Mouse (Mus musculus): Measurements from ENCODE around the gene Tas2r119. TPM values are rescaled to one million over a fixed set of nuclear protein-coding genes. Genes with fewer than 3 reads are reported as not detected.

Tas2r119 gene
- polyA plus RNA-seq, 1 experiment from 2014 or later = not detected

DNA sequence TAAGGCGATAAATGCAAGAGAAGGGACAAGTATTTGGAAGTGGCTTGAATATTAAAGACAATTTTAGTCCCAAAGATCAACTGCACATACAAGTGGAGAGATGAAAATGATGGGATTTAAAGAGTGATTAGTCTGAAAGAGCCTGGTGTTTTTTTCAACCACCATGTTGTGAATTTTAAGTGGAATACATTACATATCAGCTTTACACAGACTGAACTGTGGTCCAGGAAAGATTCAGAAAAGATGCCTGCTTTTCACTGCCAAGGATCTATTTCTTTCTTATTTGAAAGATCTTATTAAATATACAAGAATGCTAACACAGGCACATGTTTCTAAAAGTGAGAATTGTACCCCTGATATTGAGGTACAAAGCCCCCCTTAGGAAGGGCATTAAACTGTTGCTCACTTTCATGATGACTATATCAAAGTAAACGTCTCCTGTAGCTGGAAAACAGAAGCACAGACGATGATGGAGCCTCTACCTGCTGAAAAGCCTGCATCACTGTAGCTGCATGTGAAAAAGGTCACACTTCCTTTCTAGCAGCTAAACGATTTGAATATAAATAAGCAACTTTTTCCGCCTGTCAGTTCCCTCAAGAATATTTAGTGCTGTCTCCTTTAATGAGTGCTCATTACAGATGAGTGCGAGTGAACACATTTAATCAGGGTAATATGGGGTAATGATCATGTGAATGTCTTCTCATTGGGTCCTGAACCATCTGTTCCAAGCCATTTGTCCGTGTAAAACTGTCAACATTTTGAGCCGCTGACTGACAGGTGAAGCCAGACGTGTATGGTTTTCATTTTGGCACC lies 4.7 kb upstream of the Tas2r119 start:
- H3K4me3 ChIP-seq (ENCODE audit: low read length) = no peak overlapping the region
- 70% methylated on average over 9 of the region's 9 CpGs for WGBS
- no peaks in the 10 kb centered on the region for H3K27me3 ChIP-seq (ENCODE audit: control insufficient read depth, insufficient read depth, low read depth, low read length)
- H3K4me1 ChIP-seq (replicated peaks; ENCODE audit: control insufficient read depth, insufficient read depth, low read length) = no peaks in the 10 kb centered on the region
- no peaks in the 10 kb centered on the region for H3K36me3 ChIP-seq (ENCODE audit: control insufficient read depth, insufficient read depth, low read length)
- no peak overlapping the region for H3K27ac ChIP-seq (ENCODE audit: low read length)
- no peak overlapping the region for H3K9ac ChIP-seq (ENCODE audit: low read length)
- no peak overlapping the region for H3K4me2 ChIP-seq (ENCODE audit: low read depth, low read length)
- H3K9me3 ChIP-seq (ENCODE audit: control insufficient read depth, low read length) = no peaks in the 10 kb centered on the region
- ATAC-seq (ENCODE audit: low read depth) = no peak

DNA sequence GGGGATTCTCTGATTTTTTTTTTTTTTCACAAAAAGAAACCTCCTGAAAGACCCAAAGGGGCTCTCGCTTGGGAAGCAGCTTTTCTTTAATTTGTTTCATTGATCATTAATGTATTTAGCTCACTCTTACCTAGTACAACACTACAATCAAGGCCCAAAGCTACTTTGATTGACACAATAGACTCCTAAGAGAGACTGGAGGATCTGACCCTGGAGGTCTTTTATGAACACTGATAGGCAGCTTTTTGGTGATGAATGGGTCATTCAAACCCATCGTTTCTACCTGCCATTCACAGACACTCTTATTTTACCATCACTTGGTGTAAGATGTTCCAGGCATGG lies 4.1 kb upstream of the Tas2r119 start:
- H3K4me3 ChIP-seq (ENCODE audit: low read length) = no peak overlapping the region
- no peak overlapping the region for H3K9ac ChIP-seq (ENCODE audit: low read length)
- no peaks in the 10 kb centered on the region for H3K27me3 ChIP-seq (ENCODE audit: control insufficient read depth, insufficient read depth, low read depth, low read length)
- H3K4me2 ChIP-seq (ENCODE audit: low read depth, low read length) = no peak overlapping the region
- H3K9me3 ChIP-seq (ENCODE audit: control insufficient read depth, low read length) = no peaks in the 10 kb centered on the region
- no peaks in the 10 kb centered on the region for H3K36me3 ChIP-seq (ENCODE audit: control insufficient read depth, insufficient read depth, low read length)
- no peak for ATAC-seq (ENCODE audit: low read depth)
- H3K27ac ChIP-seq (ENCODE audit: low read length) = no peak overlapping the region
- 78% methylated on average over 2 of the region's 2 CpGs for WGBS
- no peaks in the 10 kb centered on the region for H3K4me1 ChIP-seq (replicated peaks; ENCODE audit: control insufficient read depth, insufficient read depth, low read length)

- Histone ChIP-seq H3K4me2 (ENCODE audit: low read depth, low read length) (no peak overlapping the region), H3K36me3 (ENCODE audit: control insufficient read depth, insufficient read depth, low read length) (no peaks in the 10 kb centered on the region), H3K9me3 (ENCODE audit: control insufficient read depth, low read length) (no peaks in the 10 kb centered on the region), H3K4me3 (ENCODE audit: low read length) (no peak overlapping the region), H3K27me3 (ENCODE audit: control insufficient read depth, insufficient read depth, low read depth, low read length) (no peaks in the 10 kb centered on the region), H3K4me1 (replicated peaks; ENCODE audit: control insufficient read depth, insufficient read depth, low read length) (no peaks in the 10 kb centered on the region), H3K9ac (ENCODE audit: low read length) (no peak overlapping the region), H3K27ac (ENCODE audit: low read length) (no peak overlapping the region)
- no peak for ATAC-seq (ENCODE audit: low read depth)
- WGBS = 93% methylated on average over 1 of the region's 1 CpGs
Measured at GRCm38 (mm10) chr15:32180010-32180725, 3.1 kb downstream of the Tas2r119 start.

- no peaks in the 10 kb centered on the region for H3K9me3 ChIP-seq (ENCODE audit: control insufficient read depth, low read length)
- no peak for ATAC-seq (ENCODE audit: low read depth)
- 66% methylated on average over 1 of the region's 1 CpGs for WGBS
- no peaks in the 10 kb centered on the region for H3K27me3 ChIP-seq (ENCODE audit: control insufficient read depth, insufficient read depth, low read depth, low read length)
- no peaks in the 10 kb centered on the region for H3K4me1 ChIP-seq (replicated peaks; ENCODE audit: control insufficient read depth, insufficient read depth, low read length)
- H3K4me2 ChIP-seq (ENCODE audit: low read depth, low read length) = no peak overlapping the region
- no peaks in the 10 kb centered on the region for H3K36me3 ChIP-seq (ENCODE audit: control insufficient read depth, insufficient read depth, low read length)
- no peak overlapping the region for H3K4me3 ChIP-seq (ENCODE audit: low read length)
- H3K9ac ChIP-seq (ENCODE audit: low read length) = no peak overlapping the region
- H3K27ac ChIP-seq (ENCODE audit: low read length) = no peak overlapping the region
Measured at GRCm38 (mm10) chr15:32182026-32182425, 4.9 kb downstream of the Tas2r119 start.

DNA sequence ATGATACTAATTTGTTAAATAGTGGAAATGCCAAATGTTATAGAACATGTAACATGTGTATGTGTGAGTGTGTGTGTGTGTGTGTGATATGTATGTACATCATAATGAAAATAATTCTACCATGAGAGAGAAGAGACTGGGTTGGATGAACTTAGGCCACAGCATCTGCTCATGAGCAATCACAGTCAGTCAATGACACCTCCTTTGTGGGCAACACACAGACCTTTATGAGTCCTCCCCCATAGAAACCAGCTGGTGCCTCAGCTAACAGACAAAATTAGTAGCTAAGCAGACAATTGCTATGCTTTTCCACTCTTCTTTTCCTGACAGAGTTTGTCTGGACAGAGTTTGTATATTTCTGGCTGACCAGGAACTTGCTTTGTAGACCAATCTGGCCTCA lies 7.9 kb downstream of the Tas2r119 start:
- Histone ChIP-seq H3K36me3 (ENCODE audit: control insufficient read depth, insufficient read depth, low read length) (no peaks in the 10 kb centered on the region), H3K4me2 (ENCODE audit: low read depth, low read length) (no peak overlapping the region), H3K27ac (ENCODE audit: low read length) (no peak overlapping the region), H3K9ac (ENCODE audit: low read length) (no peak overlapping the region), H3K4me3 (ENCODE audit: low read length) (no peak overlapping the region), H3K9me3 (ENCODE audit: control insufficient read depth, low read length) (no peaks in the 10 kb centered on the region), H3K27me3 (ENCODE audit: control insufficient read depth, insufficient read depth, low read depth, low read length) (no peaks in the 10 kb centered on the region), H3K4me1 (replicated peaks; ENCODE audit: control insufficient read depth, insufficient read depth, low read length) (no peaks in the 10 kb centered on the region)
- no peak for ATAC-seq (ENCODE audit: low read depth)

DNA sequence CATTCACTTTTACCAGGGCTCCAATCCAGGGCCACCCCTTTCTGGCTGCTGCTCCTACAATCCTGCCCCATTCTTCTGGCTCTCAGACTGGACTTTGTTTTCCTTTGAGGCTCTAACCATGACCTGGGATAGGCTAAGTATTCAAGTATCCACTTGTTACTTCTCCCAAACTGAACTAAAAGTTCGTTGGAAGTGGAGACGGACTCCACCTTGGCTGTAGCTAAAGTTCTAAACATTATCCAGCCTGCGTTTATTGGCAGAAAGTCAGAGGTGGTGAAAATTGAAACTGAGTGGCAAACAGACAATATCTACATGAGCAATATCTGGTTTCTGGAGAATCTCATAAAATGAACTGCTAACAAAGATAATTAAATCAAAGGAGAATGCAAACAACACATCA lies 12.8 kb downstream of the Tas2r119 start:
- WGBS = 40% methylated on average over 3 of the region's 3 CpGs
- Histone ChIP-seq H3K36me3 (ENCODE audit: control insufficient read depth, insufficient read depth, low read length) (no peaks in the 10 kb centered on the region), H3K9me3 (ENCODE audit: control insufficient read depth, low read length) (no peaks in the 10 kb centered on the region), H3K27me3 (ENCODE audit: control insufficient read depth, insufficient read depth, low read depth, low read length) (no peaks in the 10 kb centered on the region), H3K9ac (ENCODE audit: low read length) (no peak overlapping the region), H3K4me1 (replicated peaks; ENCODE audit: control insufficient read depth, insufficient read depth, low read length) (peaks cover 6% of the 10 kb centered on the region; the same call in 1 of the 2 replicates), H3K4me2 (ENCODE audit: low read depth, low read length) (no peak overlapping the region), H3K27ac (ENCODE audit: low read length) (no peak overlapping the region), H3K4me3 (ENCODE audit: low read length) (no peak overlapping the region)
- no peak for ATAC-seq (ENCODE audit: low read depth)

DNA sequence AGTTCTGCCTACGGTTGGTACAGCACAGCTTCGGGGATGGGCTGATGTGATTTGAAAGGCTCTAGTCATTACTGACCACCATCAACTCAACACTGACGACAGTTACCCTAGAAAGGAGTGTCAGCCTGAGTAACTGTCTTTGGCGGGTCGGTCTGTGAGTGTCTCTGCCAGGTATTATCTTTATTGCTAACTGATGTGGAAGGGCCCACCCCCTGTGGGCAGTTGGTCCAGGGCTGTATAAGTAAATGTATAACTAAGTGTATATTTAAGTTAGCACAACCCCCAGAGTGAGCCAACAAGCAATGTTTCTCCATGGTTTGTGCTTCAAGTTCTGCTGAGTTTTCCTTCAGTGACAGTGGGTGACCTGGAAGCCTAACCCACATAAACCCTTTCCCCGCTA lies 13.3 kb downstream of the Tas2r119 start:
- H3K36me3 ChIP-seq (ENCODE audit: control insufficient read depth, insufficient read depth, low read length) = no peaks in the 10 kb centered on the region
- no peak overlapping the region for H3K4me3 ChIP-seq (ENCODE audit: low read length)
- H3K9me3 ChIP-seq (ENCODE audit: control insufficient read depth, low read length) = no peaks in the 10 kb centered on the region
- no peak for ATAC-seq (ENCODE audit: low read depth)
- H3K27me3 ChIP-seq (ENCODE audit: control insufficient read depth, insufficient read depth, low read depth, low read length) = no peaks in the 10 kb centered on the region
- no peak overlapping the region for H3K27ac ChIP-seq (ENCODE audit: low read length)
- H3K4me2 ChIP-seq (ENCODE audit: low read depth, low read length) = no peak overlapping the region
- H3K9ac ChIP-seq (ENCODE audit: low read length) = no peak overlapping the region
- 74% methylated on average over 6 of the region's 6 CpGs for WGBS
- peaks cover 6% of the 10 kb centered on the region; the same call in 1 of the 2 replicates for H3K4me1 ChIP-seq (replicated peaks; ENCODE audit: control insufficient read depth, insufficient read depth, low read length)

GRCm38 (mm10) chr15:32192948-32193347 lies 15.9 kb downstream of the Tas2r119 start:
- H3K27ac ChIP-seq (ENCODE audit: low read length) = peak overlapping the region; percentile 46; the same call in 1 of the 2 replicates
- H3K9ac ChIP-seq (ENCODE audit: low read length) = no peak overlapping the region
- H3K9me3 ChIP-seq (ENCODE audit: control insufficient read depth, low read length) = no peaks in the 10 kb centered on the region
- peak; percentile 75 for ATAC-seq (ENCODE audit: low read depth)
- H3K4me2 ChIP-seq (ENCODE audit: low read depth, low read length) = no peak overlapping the region
- H3K4me1 ChIP-seq (replicated peaks; ENCODE audit: control insufficient read depth, insufficient read depth, low read length) = peaks cover 6% of the 10 kb centered on the region; the same call in 1 of the 2 replicates
- no peaks in the 10 kb centered on the region for H3K36me3 ChIP-seq (ENCODE audit: control insufficient read depth, insufficient read depth, low read length)
- H3K27me3 ChIP-seq (ENCODE audit: control insufficient read depth, insufficient read depth, low read depth, low read length) = no peaks in the 10 kb centered on the region
- no peak overlapping the region for H3K4me3 ChIP-seq (ENCODE audit: low read length)
- WGBS = 44% methylated on average over 1 of the region's 1 CpGs

- WGBS = 58% methylated on average over 9 of the region's 9 CpGs
- Histone ChIP-seq H3K4me3 (ENCODE audit: low read length) (no peak overlapping the region), H3K9me3 (ENCODE audit: control insufficient read depth, low read length) (no peaks in the 10 kb centered on the region), H3K9ac (ENCODE audit: low read length) (no peak overlapping the region), H3K4me2 (ENCODE audit: low read depth, low read length) (no peak overlapping the region), H3K4me1 (replicated peaks; ENCODE audit: control insufficient read depth, insufficient read depth, low read length) (peaks cover 6% of the 10 kb centered on the region; the same call in 1 of the 2 replicates), H3K36me3 (ENCODE audit: control insufficient read depth, insufficient read depth, low read length) (no peaks in the 10 kb centered on the region), H3K27ac (ENCODE audit: low read length) (no peak overlapping the region), H3K27me3 (ENCODE audit: control insufficient read depth, insufficient read depth, low read depth, low read length) (no peaks in the 10 kb centered on the region)
- ATAC-seq (ENCODE audit: low read depth) = no peak
Measured at GRCm38 (mm10) chr15:32198076-32198475, 21.0 kb downstream of the Tas2r119 start.

Measured in lung, embryonic 16.5 days (tissue).